ENCODE assay signal across 8 mouse cellular contexts in the genomic region with DNA sequence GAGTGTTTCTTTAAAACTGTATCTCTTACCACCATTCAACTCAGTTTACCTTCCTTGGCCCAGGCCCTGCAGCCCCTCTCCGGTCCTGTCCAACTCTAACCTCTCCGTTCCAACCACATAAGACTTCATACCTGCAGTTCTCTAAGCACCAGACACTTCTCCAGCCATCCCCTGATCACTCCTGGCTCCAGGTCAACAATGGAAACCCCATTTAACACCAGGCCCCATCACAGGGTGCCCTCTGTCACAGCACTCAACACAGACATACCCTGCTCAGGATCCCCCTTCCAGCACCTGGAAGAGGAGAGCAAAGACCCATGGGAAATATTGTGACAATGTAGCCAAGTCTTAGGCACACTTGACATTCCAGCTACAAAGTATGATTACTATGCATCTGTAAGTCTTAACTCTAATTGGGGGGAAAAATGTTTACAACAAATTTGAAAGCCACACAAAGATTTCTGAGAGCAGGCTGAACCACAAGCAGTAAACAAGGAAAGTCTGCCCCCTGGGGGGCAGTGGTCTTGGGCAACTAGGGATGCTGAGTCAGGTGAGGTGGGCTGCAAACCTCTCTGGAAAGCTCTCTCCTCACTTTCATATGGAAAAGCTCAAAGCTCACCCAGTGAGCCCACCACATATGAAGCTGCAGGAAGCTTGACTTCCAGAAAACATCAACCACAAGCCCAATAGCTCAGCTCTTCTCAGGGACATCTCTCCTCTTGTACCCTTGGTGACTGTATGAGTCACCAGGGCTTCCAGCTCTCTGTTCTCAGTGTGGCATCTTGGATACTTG. TPM values are rescaled to one million over a fixed set of nuclear protein-coding genes. Genes with fewer than 3 reads are reported as not detected.
DNase-seq lines count a peak whose midpoint lies in the region; ATAC-seq lines count a peak whose summit lies in the region.

No protein-coding gene starts in this region.

- H3K9ac ChIP-seq in heart, embryonic 11.5 days (ENCODE audit: low read depth, low read length), result peak overlapping the region; percentile 92
- 0 out of 2 replicates have a peak overlapping the region, but pooled peaks have one; percentile 65 for H3K9ac ChIP-seq in midbrain, embryonic 15.5 days

- H3K36me3 ChIP-seq in heart, embryonic 11.5 days (ENCODE audit: control insufficient read depth, insufficient read depth, low read length), result 0 out of 2 replicates have a peak, but pooled peaks cover 2% of the 10 kb centered on the region
- H3K36me3 ChIP-seq in midbrain, embryonic 15.5 days (replicated peaks), result no peaks in the 10 kb centered on the region

- peak; percentile 7 to 43 for DNase-seq in spleen, postnatal 10 days (ENCODE audit: low spot score in 2 of 2)
- no peak for DNase-seq in spleen, adult 18-20 months
- peak; percentile 81 for DNase-seq in kidney, postnatal 10 days
- DNase-seq in retina, embryonic 14.5 days (ENCODE audit: low spot score), result no peak
- no peak for DNase-seq in cerebellum, adult 8-10 months

- no peak for ATAC-seq in heart, embryonic 11.5 days (replicated peaks; ENCODE audit: insufficient number of reproducible peaks, low FRiP score, low TSS enrichment)
- ATAC-seq in midbrain, embryonic 15.5 days (replicated peaks), result no peak
- no peak for ATAC-seq in frontal cortex, adult (ENCODE audit: low TSS enrichment)

- 84% methylated on average over 2 of the region's 2 CpGs for WGBS in heart, embryonic 11.5 days (ENCODE audit: insufficient replicate concordance)
- WGBS in midbrain, embryonic 15.5 days, result 91% methylated on average over 2 of the region's 2 CpGs

- H3K4me1 ChIP-seq in heart, embryonic 11.5 days (ENCODE audit: control insufficient read depth, insufficient read depth, low read length), result peaks cover 37% of the 10 kb centered on the region
- H3K4me1 ChIP-seq in midbrain, embryonic 15.5 days, result peaks cover 43% of the 10 kb centered on the region

- no peaks in the 10 kb centered on the region; the same call in 1 of the 2 replicates for H3K27me3 ChIP-seq in heart, embryonic 11.5 days (ENCODE audit: control insufficient read depth, insufficient read depth, low read length)
- peaks cover 7% of the 10 kb centered on the region; the same call in 1 of the 2 replicates for H3K27me3 ChIP-seq in midbrain, embryonic 15.5 days (replicated peaks)

- H3K27ac ChIP-seq in heart, embryonic 11.5 days (ENCODE audit: low read depth, low read length), result no peak overlapping the region
- H3K27ac ChIP-seq in midbrain, embryonic 15.5 days, result no peak overlapping the region

- H3K4me3 ChIP-seq in heart, embryonic 11.5 days (ENCODE audit: low read depth, low read length), result peak overlapping the region; percentile 90
- peak overlapping the region; percentile 79 for H3K4me3 ChIP-seq in midbrain, embryonic 15.5 days

- H3K4me2 ChIP-seq in heart, embryonic 11.5 days, result peak overlapping the region; percentile 77
- peak overlapping the region; percentile 95 for H3K4me2 ChIP-seq in midbrain, embryonic 15.5 days

- H3K9me3 ChIP-seq in heart, embryonic 11.5 days (replicated peaks; ENCODE audit: control insufficient read depth, low read length), result no peaks in the 10 kb centered on the region
- no peaks in the 10 kb centered on the region for H3K9me3 ChIP-seq in midbrain, embryonic 15.5 days

RNA-seq across cellular contexts. Expression of a gene that starts 4.5 kb away (rescaled TPM):
- 9.2 and 11.1 TPM in 2 replicates for polyA plus RNA-seq in heart, embryonic 11.5 days (2014; fragmentation: Nextera tagmentation; extraction: Ambion mirVana)
- 6.3 and 6.7 TPM in 2 replicates for polyA plus RNA-seq in midbrain, embryonic 15.5 days (2015; fragmentation: Nextera tagmentation; extraction: Ambion mirVana)

Comparison
In these comparisons a context has a peak if more than half of its experiments do, and no peak if none do; other contexts are left out.
1. DNase-seq: peak in spleen, postnatal 10 days (2 of 2) and kidney, postnatal 10 days (single experiment); none in spleen, adult 18-20 months (0 of 2), retina, embryonic 14.5 days (single experiment) and cerebellum, adult 8-10 months (single experiment).